Mouse (Mus musculus) gastrocnemius, adult 2 months (tissue): ENCODE measurements around the gene Rab33b. TPM values are rescaled to one million over a fixed set of nuclear protein-coding genes. Genes with fewer than 3 reads are reported as not detected.
"Not testable (repeated sequence)": the region's sequence is repeated elsewhere in the genome, so short reads cannot be mapped to it uniquely, and the experiment has no call there.

Experiments
- DNase-seq: peaks from one replicate; pipeline ENCODE4 v3.0.0; 2022
- H3K27ac ChIP-seq: fragments of 200-600 bp; 2 replicates; pipeline ENCODE4 v1.8.1; 2022; ENCODE audit warnings: mild to moderate bottlenecking
- H3K4me3 ChIP-seq: fragments of 200-600 bp; 2 replicates; pipeline ENCODE4 v1.8.1; 2022; ENCODE audit warnings: mild to moderate bottlenecking, moderate library complexity
- CTCF ChIP-seq: fragments of 200-600 bp; IDR thresholded peaks from 2 replicates; pipeline ENCODE4 v1.8.1; 2022; ENCODE audit warnings: antibody characterized with exemption, mild to moderate bottlenecking, moderate library complexity
- intact Hi-C: fragments of 180-260 bp; cut with DNase I; formaldehyde crosslinking; loops from one replicate; pipeline ENCODE4 v1.15.1; 2025
- long read RNA-seq, 2 experiments: library from polyadenylated mRNA; stranded (forward); transcript quantifications; one replicate each; pipeline ENCODE4 v2.0.0; 2021
- total RNA-seq, 2 experiments: library from RNA; stranded (reverse); gene quantifications; 2 replicates each; pipeline ENCODE4 v1.2.3; 2021

Rab33b gene
- 1 to 10 TPM; 8.1 to 8.7 TPM for total RNA-seq
- long read RNA-seq, experiment 1, transcript Rab33b-201 (2 exons, 3,492 nt): major isoform, 27 of 28 reads
- long read RNA-seq, experiment 1, partial matches to known transcripts: 0 of 28 reads
- long read RNA-seq, experiment 1, other reads (novel, unspliced or antisense): 1 of 28 reads
- long read RNA-seq, experiment 2, transcript Rab33b-201 (2 exons, 3,492 nt): major isoform, 20 of 20 reads
- long read RNA-seq, experiment 2, partial matches to known transcripts: 0 of 20 reads
- long read RNA-seq, experiment 2, other reads (novel, unspliced or antisense): 0 of 20 reads

DNA sequence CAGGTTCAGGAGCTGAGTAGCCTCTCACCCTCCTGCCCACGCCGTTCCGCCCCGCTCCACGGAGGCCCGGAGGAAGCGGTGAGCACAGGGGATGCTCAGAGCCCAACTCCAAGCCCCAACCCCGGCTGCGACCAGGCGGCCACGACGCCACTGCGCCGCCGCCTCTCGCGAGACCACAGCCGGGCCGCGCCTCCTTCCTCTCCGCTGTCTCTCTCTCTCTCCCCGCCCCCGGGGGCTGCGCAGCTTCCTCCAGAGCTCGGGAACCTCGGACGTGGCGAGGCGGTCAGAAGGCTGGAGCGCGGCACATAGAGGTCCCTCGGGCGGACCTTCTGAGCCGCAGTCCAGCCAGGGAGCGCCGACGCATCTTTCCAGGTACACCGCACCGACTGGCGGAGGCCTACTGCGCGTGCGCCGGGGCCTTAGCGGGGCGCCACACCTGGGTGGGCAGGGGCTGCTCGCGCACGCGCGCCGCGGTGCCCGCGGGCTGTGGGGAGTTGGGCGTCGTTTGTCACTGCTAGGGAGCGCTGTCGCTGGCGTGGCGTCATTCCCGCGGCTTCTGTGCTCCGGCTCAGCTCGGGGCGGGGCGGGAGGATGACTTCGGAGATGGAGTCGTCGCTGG is at the start of gene Rab33b:
TSS of gene Rab33b (plus strand) at position 180 of the 619 bp plus-strand sequence.
- H3K4me3 ChIP-seq: peak within 1 kb of the TSS; percentile 93
- intact Hi-C loops: no loop called here
- peak; percentile 40; the same call in 1 of the 2 replicates for TF ChIP-seq CTCF
- H3K27ac ChIP-seq: peak within 1 kb of the TSS; percentile 97
- DNase-seq: peak; percentile 98

GRCm38 (mm10) chr3:51434364-51434763 is 49.4 kb upstream of the Rab33b start:
- DNase-seq, intact Hi-C loops, H3K27ac ChIP-seq, H3K4me3 ChIP-seq: not testable (repeated sequence)
- TF ChIP-seq CTCF: peak; percentile 14; the same call in 1 of the 2 replicates

DNA sequence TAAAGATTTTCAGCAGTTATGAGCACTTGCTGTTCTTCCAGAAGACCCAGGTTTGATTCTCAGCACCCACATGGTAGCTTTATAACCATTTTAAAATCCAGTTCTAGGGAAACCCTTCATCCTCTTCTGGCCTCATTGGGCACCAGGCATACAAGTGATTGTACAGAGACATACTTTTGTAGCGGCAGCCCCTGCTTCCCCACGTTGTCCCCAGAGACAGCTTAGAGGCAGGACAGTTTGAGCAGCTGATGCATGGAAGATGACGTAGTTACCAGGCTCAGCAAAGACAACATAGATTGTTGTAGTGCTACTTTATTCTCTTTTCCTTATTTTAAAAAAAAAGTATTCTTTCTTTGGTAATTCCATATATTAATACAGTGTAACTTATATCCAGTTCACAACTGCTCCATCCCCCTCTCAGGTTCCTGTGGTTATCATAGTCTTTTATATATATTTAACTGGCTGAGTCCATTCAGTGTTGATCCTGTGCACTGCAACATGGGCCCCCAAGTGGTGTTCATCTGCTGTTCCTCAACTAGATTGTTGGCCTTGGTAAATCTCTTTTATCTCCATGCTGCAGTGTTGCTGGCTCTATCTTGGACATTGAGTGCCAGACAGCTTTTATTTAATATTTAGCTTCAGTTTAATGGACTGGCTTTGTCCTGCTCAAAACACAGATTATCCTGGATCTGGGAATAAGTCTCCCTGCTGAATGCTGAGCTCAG is 48.7 kb upstream of the Rab33b start:
- no peak overlapping the region for H3K4me3 ChIP-seq
- intact Hi-C loops: no loop called here

GRCm38 (mm10) chr3:51468530-51468929 is 15.2 kb upstream of the Rab33b start:
- H3K4me3 ChIP-seq: no peak overlapping the region
- no peak for DNase-seq
- H3K27ac ChIP-seq: no peak overlapping the region
- intact Hi-C loops: no loop called here
- no peak for TF ChIP-seq CTCF

More for the DNA sequence above, 48.7 kb upstream of the Rab33b start:
- TF ChIP-seq CTCF: no peak
- H3K27ac ChIP-seq: no peak overlapping the region
- no peak for DNase-seq

DNA sequence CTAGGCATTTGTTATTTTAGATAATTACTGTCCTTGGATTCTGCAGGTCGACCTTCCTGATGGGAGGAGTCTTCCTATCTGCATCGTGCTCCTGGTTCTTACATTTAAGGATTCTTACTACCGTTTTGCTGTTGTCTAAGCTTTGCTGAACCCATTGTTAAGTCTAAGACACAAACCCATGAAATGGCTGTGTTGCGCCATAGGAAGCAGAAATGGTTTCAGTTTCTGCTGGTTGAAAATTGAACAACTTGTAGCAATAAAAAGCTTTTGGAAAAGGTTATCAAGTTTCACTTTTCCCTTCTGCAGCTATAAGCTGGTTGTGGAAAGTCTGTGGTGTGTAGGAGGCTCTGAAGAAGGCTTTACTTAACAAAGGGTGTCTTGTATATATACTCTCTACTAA is 8.0 kb upstream of the Rab33b start:
- no peak for DNase-seq
- TF ChIP-seq CTCF: no peak
- Histone ChIP-seq H3K4me3 (no peak overlapping the region), H3K27ac (no peak overlapping the region)
- intact Hi-C loops: no loop called here

DNA sequence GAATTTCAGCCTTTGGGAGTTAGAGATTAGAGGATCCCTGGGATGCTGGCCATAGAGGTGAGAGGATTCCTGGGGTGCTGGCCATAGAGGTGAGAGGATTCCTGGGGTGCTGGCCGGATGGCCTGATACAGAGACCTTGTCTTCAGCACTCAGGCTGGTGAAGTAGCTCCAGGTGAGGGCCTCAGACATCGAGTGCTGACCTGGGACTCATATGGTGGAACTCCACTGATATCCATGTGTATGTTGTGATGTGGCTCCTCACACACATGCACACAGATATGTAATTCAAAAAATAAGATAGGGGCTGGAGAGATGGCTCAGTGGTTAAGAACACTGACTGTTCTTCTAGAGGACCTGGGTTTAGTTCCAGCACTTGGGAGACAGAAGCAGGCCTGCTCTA is 3.8 kb upstream of the Rab33b start:
- intact Hi-C loops: no loop called here
- DNase-seq: no peak
- no peak overlapping the region for H3K4me3 ChIP-seq
- no peak overlapping the region for H3K27ac ChIP-seq
- no peak for TF ChIP-seq CTCF

DNA sequence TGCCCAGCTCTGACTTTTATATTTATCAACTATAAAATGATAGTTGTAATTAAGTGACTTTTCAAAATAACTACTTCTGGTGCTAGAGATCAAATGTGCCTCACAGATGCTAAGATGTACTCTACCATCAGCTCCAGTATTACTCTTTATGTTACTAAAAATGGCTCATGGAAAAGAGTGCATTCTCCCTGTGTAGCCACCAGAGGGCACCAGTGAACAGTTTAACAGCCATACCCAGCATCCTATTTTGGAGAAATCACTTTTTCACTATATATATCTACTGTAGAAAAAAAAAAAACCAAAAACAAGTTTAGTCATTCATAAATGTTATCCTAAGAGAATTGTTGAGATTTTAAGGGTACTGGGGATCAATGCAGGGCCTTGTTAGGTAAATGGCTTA is 2.7 kb upstream of the Rab33b start:
- intact Hi-C loops: no loop called here
- peak; percentile 39 for DNase-seq
- no peak overlapping the region for H3K4me3 ChIP-seq
- TF ChIP-seq CTCF: peak; percentile 81
- no peak overlapping the region for H3K27ac ChIP-seq

DNA sequence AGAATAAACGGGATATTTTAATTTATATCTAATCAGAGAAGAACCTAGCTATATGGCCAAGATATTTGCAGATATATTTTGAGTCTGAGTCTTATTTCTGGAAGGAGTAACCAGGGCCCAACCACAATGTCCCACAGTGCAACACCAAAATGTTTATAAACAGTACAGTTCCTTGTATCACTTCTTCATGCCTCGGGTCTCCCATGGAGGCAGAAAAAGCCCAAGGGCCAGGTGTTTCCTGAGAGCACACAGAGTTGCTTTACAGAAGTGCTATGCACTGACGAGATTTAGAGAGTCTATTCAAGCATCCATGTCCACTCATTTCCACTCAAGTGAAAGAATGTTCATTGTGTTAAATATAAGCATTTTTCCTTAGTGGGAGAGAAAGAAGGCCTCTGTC is 1.8 kb upstream of the Rab33b start:
- no peak for DNase-seq
- H3K4me3 ChIP-seq: no peak overlapping the region
- intact Hi-C loops: no loop called here
- TF ChIP-seq CTCF: no peak
- no peak overlapping the region for H3K27ac ChIP-seq

GRCm38 (mm10) chr3:51482781-51483180 is 939 bp upstream of the Rab33b start:
- no peak for TF ChIP-seq CTCF
- intact Hi-C loops: no loop called here
- peak overlapping the region; percentile 97 for H3K27ac ChIP-seq
- peak overlapping the region; percentile 93 for H3K4me3 ChIP-seq
- DNase-seq: no peak

DNA sequence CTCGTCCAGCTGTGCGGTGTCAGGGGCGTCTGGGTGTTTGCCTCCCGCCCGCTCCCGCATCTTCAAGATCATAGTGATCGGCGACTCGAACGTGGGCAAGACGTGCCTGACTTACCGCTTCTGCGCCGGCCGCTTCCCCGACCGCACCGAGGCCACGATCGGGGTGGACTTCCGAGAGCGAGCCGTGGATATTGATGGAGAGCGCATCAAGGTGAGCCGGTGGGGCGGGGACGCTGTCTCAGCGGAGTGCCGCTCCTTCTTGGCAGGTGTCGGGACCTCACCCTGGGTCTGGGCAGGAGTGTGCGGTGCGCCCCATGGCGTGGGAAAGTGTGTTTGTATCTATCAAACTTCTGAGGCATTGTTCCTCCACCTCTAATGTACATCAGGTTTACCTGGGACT is 650 bp downstream of the Rab33b start:
- DNase-seq: no peak
- no peak for TF ChIP-seq CTCF
- intact Hi-C loops: no loop called here
- Histone ChIP-seq H3K27ac (peak overlapping the region; percentile 97), H3K4me3 (peak overlapping the region; percentile 93)

- Histone ChIP-seq H3K27ac (peak overlapping the region; percentile 97; the same call in 1 of the 2 replicates), H3K4me3 (peak overlapping the region; percentile 93)
- intact Hi-C loops: no loop called here
- TF ChIP-seq CTCF: no peak
- DNase-seq: no peak
These were observed 1.6 kb downstream of the Rab33b start for GRCm38 (mm10) chr3:51485347-51485746.

DNA sequence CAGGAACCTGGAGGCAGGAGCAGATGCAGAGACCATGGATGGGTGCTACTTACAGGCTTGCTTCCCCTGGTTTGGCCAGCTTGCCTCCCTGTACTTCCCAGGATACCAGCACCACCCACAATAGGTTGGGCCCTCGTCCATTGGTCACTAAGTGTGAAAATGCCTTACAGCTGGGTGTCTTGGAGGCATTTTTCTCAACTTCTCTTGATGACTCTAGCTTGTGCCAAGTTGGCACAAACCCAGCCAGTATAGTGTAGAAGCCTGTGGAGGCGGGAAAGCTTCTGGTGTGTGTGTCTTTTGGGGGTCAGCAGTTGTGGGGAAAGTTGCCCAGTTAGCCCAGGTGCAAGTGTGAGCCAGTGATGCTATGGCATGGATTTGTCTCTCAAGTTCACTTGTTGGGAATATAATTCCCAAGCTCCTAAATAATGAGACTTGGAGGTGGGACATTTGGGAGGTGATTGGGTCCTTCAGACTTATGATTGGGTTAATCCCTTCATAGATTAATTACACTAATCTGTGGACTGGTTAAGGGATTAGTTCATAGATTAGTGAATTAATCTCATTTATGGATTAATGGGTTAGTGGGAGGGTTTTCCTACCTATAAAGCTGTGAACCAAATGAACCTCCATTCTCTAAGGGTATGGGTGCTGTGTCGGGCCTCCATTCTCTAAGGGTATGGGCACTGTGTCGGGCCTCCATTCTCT is 2.9 kb downstream of the Rab33b start:
- intact Hi-C loops: no loop called here
- DNase-seq: no peak

More for the DNA sequence above, 2.9 kb downstream of the Rab33b start:
- Histone ChIP-seq H3K27ac (no peak overlapping the region), H3K4me3 (no peak overlapping the region)
- no peak for TF ChIP-seq CTCF
